Mouse (Mus musculus) gastrocnemius, postnatal 14 days (tissue): ENCODE data around the gene Ckmt2. TPM values are rescaled to one million over a fixed set of nuclear protein-coding genes. Genes with fewer than 3 reads are reported as not detected.

Source experiments
- DNase-seq: peaks from one replicate; pipeline ENCODE4 v3.0.0; 2021; ENCODE audit warnings: mixed read lengths
- intact Hi-C: fragments of 180-260 bp; cut with DNase I; formaldehyde crosslinking; loops from one replicate; pipeline ENCODE4 v1.15.1; 2025; ENCODE audit warnings: low total_unique reads
- total RNA-seq, 2 experiments: library from RNA; stranded (reverse); gene quantifications; 2 replicates each; pipeline ENCODE4 v1.2.3; 2021

Gene Ckmt2
- total RNA-seq, 2 experiments from 2014 or later, result 604 to 917 TPM

- intact Hi-C loops, result no loop called here
- DNase-seq, result no peak
Observed at GRCm38 (mm10) chr13:91875581-91875980, 1.1 kb downstream of the Ckmt2 start.

DNA sequence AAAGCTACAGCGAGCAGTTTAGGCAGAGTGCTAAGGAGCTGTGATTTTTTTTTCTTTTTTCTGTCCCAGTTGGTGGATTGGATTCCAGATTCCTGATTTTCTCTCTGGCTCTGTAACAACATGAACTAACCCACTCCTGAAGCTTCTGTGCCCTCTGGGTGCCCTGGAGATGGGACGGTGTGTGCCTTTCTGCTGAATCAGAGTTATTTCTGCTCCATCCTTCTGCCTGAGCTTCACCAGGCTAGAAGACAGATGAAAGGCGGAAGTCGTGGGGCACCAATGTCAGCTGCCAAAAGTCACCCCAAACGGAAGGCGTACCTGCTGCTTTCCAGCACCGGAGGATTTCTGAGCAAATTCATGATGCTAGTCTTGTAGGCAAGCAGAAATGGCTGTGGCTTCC is 2.1 kb downstream of the Ckmt2 start:
- DNase-seq, result no peak
- intact Hi-C loops, result no loop called here

DNA sequence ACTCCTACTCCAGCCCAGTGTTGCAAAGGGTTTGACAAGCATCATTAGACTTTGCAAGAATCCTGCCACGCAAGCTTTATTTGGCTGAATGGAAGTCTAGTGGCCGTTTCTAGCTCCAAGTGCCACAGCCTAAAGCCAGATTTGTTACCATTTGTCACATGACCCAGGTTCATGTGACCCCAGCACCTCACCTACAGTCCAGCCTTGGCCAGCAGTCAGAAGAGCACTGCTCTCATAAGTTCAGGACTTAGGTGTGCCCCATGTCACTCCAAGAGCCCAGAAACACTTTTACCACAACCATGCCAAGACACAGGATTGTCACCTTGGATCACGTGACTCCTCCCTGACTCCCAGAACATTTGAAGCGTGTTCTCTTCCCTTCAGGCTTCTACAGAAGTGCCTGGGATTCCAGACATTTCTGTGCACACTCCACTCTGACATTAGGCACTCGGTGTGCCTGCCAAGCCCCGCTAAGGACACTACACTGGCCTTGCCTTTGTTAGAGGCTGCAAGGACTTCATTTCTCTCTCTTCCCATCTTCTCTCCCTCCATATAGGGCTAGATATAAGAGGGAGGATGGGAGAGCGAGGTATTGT is 2.9 kb downstream of the Ckmt2 start:
- intact Hi-C loops, result no loop called here

GRCm38 (mm10) chr13:91868577-91868976 is 8.1 kb downstream of the Ckmt2 start:
- intact Hi-C loops, result no loop called here
- DNase-seq, result no peak

More for the DNA sequence above, 2.9 kb downstream of the Ckmt2 start:
- DNase-seq, result no peak

DNA sequence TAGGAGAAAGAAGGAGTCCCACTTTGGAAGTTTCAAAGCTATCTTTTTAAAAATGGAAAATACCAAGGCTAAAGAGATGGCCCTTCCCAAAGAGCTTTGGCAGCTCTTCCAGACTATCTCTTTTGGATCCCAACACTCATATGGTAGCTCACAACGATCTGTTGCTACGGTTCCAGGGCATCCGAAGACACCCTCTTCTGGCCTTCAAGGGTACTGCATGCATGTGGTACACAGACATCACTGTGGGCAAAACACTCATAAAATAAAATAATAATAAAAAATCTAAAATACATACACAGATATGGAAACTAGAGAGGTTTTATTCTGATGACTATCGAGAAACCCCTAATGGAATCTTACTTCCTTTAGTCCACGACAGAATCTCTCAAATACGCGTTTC is 17.9 kb downstream of the Ckmt2 start:
- intact Hi-C loops, result no loop called here
- DNase-seq, result no peak

DNA sequence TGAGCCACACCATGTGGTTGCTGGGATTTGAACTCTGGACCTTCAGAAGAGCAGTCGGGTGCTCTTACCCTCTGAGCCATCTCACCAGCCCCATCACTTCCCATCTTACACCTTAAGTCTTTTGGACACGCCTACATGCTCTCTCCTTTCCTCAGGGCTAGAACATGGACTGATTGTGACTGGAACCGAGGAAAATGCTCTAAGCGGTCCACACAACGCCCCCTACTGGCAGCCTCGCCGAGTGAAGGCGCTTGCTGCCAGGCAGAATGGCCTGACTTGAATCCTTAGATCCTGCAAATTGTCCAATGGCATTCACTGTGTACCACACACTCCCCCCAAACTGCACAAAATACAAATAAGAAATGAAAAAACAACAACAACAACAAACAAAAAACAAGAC is 19.3 kb downstream of the Ckmt2 start:
- no peak for DNase-seq
- intact Hi-C loops, result no loop called here

DNA sequence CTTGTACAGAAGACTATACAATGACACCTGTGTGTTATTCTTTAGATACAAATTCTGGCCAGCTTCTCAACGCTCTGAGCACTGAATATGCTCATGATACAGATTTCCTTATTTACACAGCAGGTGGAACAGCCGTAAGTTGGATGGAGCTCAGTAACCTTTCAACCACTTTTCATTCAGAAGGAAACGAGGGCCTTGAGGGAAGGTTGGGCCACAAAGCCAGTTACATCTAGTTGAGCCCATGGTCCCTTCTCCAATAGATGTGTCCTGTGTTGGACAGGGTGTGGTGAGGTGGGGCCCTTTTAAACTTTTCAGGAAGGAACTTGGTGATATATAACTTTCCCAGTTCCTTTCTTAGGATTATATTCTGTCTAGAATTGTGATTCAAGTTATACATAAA is 22.3 kb downstream of the Ckmt2 start:
- DNase-seq, result no peak
- intact Hi-C loops, result no loop called here

DNA sequence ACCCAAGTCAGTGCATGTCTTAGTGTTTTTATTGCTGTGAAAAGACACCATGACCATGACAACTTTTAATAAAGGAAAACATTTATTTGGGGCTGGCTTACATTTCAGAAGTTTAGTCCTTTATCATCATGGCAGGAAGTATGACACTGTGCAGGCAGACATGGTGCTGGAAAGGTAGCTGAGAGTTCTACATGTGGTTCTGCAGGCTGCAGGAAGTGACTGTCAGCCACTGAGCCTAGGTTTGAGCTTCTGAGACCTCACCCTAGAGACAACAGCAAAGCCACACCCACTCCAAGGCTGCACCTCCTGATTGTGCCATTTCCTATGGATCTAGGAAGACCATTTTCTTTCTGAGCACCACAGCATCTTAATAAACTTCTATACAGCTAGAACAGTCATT is 48.8 kb downstream of the Ckmt2 start:
- intact Hi-C loops, result no loop called here
- DNase-seq, result no peak

GRCm38 (mm10) chr13:91826066-91826465 is 50.6 kb downstream of the Ckmt2 start:
- DNase-seq, result peak; percentile 24
- intact Hi-C loops, result no loop called here

DNA sequence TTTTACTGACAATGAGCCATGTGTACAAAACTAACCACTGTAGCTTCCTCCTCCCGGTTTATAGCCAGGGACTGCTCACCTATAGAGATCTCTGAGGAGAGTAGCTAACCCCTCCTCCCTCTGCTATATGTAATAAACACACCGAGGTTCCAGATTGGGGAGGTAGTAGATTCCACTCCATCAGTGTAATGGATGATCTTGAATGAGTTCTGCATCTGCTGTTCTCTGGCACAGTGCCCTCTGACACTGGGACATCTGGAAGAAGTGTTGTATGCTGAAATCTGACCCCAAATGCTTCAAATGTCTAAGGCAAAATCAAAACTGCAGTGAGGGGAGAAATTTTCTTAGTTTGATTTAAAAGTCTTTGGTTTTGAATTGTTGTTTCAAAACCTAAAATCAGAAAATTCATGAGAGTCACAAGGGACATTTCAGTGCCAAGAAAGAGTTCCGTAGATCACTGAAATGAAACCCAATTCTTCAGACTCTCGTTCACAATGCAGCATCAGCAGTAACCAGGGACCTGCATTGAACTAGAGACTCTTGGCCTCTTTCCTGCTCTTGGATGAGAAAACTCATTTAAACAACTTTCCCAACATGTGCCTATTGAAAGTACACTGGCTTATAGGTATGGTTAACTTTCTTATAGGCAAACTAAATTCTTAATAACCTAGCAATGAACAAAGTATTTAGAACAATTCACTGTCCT is 51.7 kb downstream of the Ckmt2 start:
- peak; percentile 80 for DNase-seq
- intact Hi-C loops, result no loop called here

- DNase-seq, result no peak
- intact Hi-C loops, result no loop called here
Observed at GRCm38 (mm10) chr13:91823735-91824134, 53.0 kb downstream of the Ckmt2 start.

DNA sequence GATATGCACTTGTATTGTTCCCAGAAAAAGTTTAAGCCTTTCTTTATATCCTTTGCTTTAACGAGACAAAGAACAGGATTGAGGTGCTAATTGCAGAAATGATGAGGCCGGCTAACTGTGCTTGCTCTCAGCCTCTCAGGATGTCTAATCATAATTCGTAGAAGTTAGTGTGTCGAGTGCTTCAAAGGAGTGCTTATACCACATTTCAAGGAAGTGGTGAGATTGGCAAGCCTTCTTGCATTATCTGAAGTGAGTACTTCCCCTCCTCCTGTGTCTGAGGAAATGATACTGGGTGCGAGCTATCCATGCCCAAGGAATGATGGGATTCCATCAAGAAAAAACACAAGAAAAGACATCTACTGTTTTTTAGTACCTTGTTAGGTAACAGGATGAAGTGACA is 62.0 kb downstream of the Ckmt2 start:
- DNase-seq, result no peak
- intact Hi-C loops, result no loop called here

DNA sequence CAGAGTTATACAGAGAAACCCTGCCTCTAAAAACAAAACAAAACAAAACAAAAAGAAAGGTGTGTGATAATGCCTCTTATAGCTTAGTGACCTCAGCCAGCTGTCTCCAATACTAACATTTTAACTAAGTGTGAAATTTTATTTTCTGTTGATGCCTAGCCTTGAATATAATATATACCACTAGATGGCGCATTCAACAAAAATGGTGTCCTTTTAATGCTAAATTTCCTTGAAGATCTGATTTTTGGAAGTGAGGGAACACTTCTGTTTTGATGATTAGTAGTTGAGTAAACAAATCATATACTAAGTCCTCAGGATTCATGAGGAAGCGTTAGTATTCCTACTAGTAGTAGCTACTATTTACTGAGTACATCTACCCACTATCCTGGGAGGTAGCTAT is 67.2 kb downstream of the Ckmt2 start:
- intact Hi-C loops, result no loop called here
- DNase-seq, result no peak

GRCm38 (mm10) chr13:91807874-91808575 is 68.7 kb downstream of the Ckmt2 start:
- DNase-seq, result no peak
- intact Hi-C loops, result no loop called here

GRCm38 (mm10) chr13:91807155-91807839 is 69.4 kb downstream of the Ckmt2 start, which contains the start of gene Zcchc9:
Zcchc9 (minus strand) TSS chr13:91807705.
- DNase-seq, result peak; percentile 85
- intact Hi-C loops, result no loop called here

Other genes starting within 250 kb of the Ckmt2 start
- gene Acot12, start 135.4 kb downstream of the Ckmt2 start, total RNA-seq, result not detected
- 10 to 100 TPM; 12.9 to 14.4 TPM for gene Zcchc9, start 69.2 kb downstream of the Ckmt2 start, total RNA-seq